Mouse (Mus musculus): ENCODE measurements around the gene Sdc1. TPM values are rescaled to one million over a fixed set of nuclear protein-coding genes. Genes with fewer than 3 reads are reported as not detected.
A peak's percentile ranks its signal among the peaks of the same experiment; 100 is the strongest.

Sdc1 gene
- polyA plus RNA-seq, 1 experiment from 2014 or later = 18.1 TPM

DNA sequence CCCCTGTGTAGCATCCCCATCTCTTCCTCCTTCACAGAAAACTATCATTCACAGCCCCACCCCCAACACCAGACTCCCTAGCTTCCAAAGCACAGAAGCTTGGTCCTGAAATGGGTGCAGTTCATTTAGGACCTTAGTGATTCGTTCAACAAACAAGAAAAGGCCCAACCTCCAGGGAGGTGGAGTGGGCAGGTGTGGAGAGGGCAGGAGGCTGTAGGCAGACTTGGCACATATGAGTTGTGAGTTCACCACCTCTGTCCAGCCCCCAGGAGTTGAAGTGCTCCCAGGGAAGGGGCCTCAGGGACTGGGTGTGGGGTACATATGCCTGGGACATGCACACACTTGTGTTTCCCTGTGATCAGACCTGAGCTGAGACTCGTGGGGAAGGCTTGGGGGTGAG, 39.8 kb downstream of the Sdc1 start:
- WGBS = 78% methylated on average over 2 of the region's 2 CpGs
- no peak for ATAC-seq (ENCODE audit: low FRiP score)
- H3K36me3 ChIP-seq (replicated peaks; ENCODE audit: control insufficient read depth, insufficient read depth) = no peaks in the 10 kb centered on the region

DNA sequence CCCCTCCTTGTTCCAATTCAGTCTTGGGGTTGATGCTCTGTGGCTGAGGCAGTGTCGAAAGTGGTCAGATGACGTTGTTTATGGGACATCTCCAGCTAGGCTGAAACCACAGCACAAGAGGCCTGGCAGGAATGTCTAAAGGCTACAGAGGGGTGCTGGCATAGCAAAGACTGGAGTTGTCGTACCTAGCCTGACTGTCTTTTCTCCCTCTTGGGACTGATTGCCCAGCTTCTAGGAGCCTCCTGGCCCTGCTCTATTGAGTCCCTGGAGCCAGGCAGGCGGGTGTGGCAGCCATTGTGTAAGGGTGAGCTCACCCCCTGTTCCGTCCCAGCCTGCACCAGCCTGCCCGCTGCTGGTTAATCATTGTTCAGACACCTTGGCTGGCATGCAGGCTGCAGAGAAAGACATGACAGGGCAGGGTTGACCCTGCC, 40.3 kb downstream of the Sdc1 start:
- no peak overlapping the region for H3K9ac ChIP-seq
- ATAC-seq (ENCODE audit: low FRiP score) (no peak), DNase-seq (ENCODE audit: low spot score) (no peak)
- no peaks in the 10 kb centered on the region for H3K4me1 ChIP-seq (replicated peaks; ENCODE audit: control insufficient read depth, insufficient read depth, low read length)
- WGBS = 57% methylated on average over 6 of the region's 6 CpGs
- no peaks in the 10 kb centered on the region for H3K9me3 ChIP-seq (ENCODE audit: control insufficient read depth, low read length)
- H3K4me2 ChIP-seq (replicated peaks) = no peak overlapping the region
- H3K27ac ChIP-seq = no peak overlapping the region
- H3K4me3 ChIP-seq (replicated peaks; ENCODE audit: low read length) = no peak overlapping the region
- H3K27me3 ChIP-seq (ENCODE audit: control insufficient read depth, insufficient read depth, low read length) = no peaks in the 10 kb centered on the region
- H3K36me3 ChIP-seq (replicated peaks; ENCODE audit: control insufficient read depth, insufficient read depth) = no peaks in the 10 kb centered on the region

More for the DNA sequence above, 39.8 kb downstream of the Sdc1 start:
- Histone ChIP-seq H3K9me3 (ENCODE audit: control insufficient read depth, low read length) (no peaks in the 10 kb centered on the region), H3K4me2 (replicated peaks) (no peak overlapping the region), H3K27ac (no peak overlapping the region), H3K4me3 (replicated peaks; ENCODE audit: low read length) (no peak overlapping the region), H3K4me1 (replicated peaks; ENCODE audit: control insufficient read depth, insufficient read depth, low read length) (no peaks in the 10 kb centered on the region), H3K9ac (no peak overlapping the region), H3K27me3 (ENCODE audit: control insufficient read depth, insufficient read depth, low read length) (no peaks in the 10 kb centered on the region)
- no peak for DNase-seq (ENCODE audit: low spot score)

DNA sequence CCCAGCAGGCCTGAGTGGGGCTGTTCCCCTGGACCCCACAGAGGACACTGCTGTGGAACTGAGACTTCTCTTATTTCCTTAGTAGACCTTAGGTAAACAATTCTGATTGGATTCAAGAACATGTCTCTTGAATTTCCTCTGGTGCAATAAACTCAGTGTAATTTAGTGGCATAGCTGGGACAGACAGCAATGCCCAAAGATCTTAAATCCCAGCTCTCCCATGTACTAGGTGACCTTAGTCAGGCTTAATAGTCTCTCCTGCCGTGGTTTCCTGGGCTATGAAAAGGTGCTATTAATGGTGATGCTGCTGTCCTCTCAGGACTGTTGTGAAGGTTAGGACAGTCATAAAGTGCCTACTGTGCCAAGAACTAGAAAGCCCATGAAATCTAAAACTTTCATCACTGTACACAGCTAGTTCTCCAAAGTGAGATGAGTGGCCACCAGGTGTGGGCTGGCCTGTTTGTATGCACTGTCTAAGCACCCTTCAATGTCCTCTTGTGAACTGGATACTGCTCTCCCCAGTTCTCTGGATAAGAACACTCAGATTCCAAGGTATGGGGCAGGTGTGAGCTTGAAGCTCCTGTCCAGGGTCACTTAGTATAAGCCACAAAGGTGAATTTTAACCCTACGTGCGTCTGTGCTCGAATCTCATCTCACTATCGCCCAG, 40.9 kb downstream of the Sdc1 start:
- Histone ChIP-seq H3K9ac (no peak overlapping the region), H3K4me2 (replicated peaks) (no peak overlapping the region), H3K27me3 (ENCODE audit: control insufficient read depth, insufficient read depth, low read length) (no peaks in the 10 kb centered on the region), H3K36me3 (replicated peaks; ENCODE audit: control insufficient read depth, insufficient read depth) (no peaks in the 10 kb centered on the region), H3K9me3 (ENCODE audit: control insufficient read depth, low read length) (no peaks in the 10 kb centered on the region), H3K4me3 (replicated peaks; ENCODE audit: low read length) (no peak overlapping the region), H3K4me1 (replicated peaks; ENCODE audit: control insufficient read depth, insufficient read depth, low read length) (no peaks in the 10 kb centered on the region), H3K27ac (no peak overlapping the region)
- 89% methylated on average over 5 of the region's 5 CpGs for WGBS
- no peak for DNase-seq (ENCODE audit: low spot score)
- ATAC-seq (ENCODE audit: low FRiP score) = 0 out of 2 replicates have a peak, but pooled peaks have one; percentile 21

DNA sequence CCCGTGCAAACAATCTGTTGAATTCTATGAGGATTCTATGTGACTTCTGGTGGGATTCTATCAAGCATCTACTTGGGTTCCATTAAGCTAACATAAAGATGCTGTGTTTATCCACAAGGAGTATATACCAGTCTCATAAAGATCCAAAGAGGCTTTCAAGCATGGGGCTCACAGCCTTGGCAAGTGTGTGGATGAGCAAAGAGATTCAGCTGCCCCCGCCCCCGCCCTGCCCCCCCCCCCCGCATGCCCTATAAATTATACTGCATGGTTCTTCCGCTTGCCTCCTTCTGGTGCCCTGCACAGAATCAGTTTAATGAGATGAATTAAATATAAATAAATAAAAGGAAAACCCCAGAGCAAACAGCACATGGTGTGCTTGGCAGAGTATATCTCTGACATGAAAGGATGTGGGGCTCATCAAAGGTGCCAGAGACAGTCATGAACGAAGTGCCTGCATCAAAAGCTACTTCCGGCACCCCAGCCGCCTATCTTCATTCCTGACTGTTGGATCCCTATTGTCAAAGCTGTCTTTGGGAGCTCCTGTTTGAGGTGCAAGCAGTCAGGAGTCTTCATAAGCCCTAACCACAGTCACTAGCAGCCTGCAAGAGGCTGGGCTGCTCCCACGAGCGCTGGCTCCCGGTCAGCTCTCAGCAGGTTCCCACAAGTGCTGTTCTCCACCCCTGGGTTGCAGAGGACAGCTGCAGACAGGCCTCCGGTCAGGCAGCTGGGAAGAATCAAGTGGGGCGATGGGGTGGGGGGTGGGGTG, 46.5 kb downstream of the Sdc1 start:
- H3K4me3 ChIP-seq (replicated peaks; ENCODE audit: low read length) = no peak overlapping the region
- WGBS = 33% methylated on average over 13 of the region's 13 CpGs
- no peaks in the 10 kb centered on the region for H3K9me3 ChIP-seq (ENCODE audit: control insufficient read depth, low read length)
- no peak overlapping the region for H3K27ac ChIP-seq
- ATAC-seq (ENCODE audit: low FRiP score) = no peak
- no peaks in the 10 kb centered on the region for H3K27me3 ChIP-seq (ENCODE audit: control insufficient read depth, insufficient read depth, low read length)
- H3K4me1 ChIP-seq (replicated peaks; ENCODE audit: control insufficient read depth, insufficient read depth, low read length) = no peaks in the 10 kb centered on the region
- no peaks in the 10 kb centered on the region for H3K36me3 ChIP-seq (replicated peaks; ENCODE audit: control insufficient read depth, insufficient read depth)
- DNase-seq (ENCODE audit: low spot score) = no peak
- no peak overlapping the region for H3K9ac ChIP-seq
- H3K4me2 ChIP-seq (replicated peaks) = no peak overlapping the region

DNA sequence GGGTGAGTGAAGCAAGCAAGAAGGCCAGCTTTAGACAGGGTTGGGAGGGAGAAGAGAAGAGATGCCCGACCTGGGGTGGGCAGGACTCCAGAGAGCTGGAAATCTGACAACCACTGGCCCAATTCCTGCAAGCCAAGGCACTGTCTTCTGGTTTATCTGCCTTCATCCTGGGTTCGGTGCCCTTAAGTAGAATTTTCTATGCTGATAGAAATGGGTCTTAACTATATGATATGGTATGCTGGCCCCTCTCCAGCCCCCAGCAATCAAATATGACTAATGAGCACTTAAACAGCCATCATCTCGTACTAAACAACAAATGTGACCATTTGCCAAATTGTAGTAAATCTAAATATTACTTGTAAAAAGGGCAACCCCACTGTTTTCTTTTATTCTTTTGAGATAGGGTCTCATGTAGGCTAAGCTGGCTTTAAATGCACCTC, 47.1 kb downstream of the Sdc1 start:
- 60% methylated on average over 3 of the region's 3 CpGs for WGBS
- no peaks in the 10 kb centered on the region for H3K36me3 ChIP-seq (replicated peaks; ENCODE audit: control insufficient read depth, insufficient read depth)
- ATAC-seq (ENCODE audit: low FRiP score) (0 out of 2 replicates have a peak, but pooled peaks have one; percentile 37), DNase-seq (ENCODE audit: low spot score) (no peak)
- no peak overlapping the region for H3K27ac ChIP-seq
- no peak overlapping the region for H3K4me3 ChIP-seq (replicated peaks; ENCODE audit: low read length)
- no peak overlapping the region for H3K4me2 ChIP-seq (replicated peaks)
- H3K4me1 ChIP-seq (replicated peaks; ENCODE audit: control insufficient read depth, insufficient read depth, low read length) = no peaks in the 10 kb centered on the region
- no peaks in the 10 kb centered on the region for H3K27me3 ChIP-seq (ENCODE audit: control insufficient read depth, insufficient read depth, low read length)
- no peaks in the 10 kb centered on the region for H3K9me3 ChIP-seq (ENCODE audit: control insufficient read depth, low read length)
- H3K9ac ChIP-seq = no peak overlapping the region

DNA sequence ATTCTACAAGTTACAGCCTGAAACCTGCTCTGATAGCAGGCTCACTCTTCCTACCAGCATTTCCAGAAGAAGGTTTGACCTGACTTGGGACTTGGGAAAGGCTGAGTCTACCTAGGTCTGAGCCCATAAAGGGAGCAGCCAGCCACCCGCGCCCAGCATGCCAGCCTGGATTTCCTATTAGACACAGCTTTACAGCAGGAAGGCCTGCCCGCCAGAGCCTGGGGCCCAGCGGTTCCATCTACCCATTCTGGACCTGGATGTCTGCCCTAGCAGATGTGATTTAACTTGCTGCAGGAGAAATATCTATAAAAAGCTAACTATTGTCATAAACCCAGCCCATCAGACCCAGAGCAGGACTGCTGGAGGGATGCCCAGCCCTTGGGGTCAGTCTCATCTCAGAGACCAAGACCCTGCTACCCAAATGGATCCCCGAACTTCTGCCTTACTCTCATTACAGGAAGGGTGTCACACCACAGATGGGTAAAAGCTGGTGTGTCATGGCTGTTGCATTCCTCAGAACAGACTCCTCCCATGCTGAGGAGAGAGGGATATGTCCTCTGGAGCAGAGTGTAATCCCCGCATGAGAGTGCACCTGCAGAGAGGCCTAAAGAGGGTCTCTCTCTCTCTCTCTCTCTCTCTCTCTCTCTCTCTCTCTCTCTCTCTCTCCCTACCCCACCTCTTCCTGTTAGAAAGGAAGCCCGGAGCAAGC, 54.0 kb downstream of the Sdc1 start:
- no peak overlapping the region for H3K27ac ChIP-seq
- no peak overlapping the region for H3K4me3 ChIP-seq (replicated peaks; ENCODE audit: low read length)
- H3K9me3 ChIP-seq (ENCODE audit: control insufficient read depth, low read length) = no peaks in the 10 kb centered on the region
- no peaks in the 10 kb centered on the region for H3K4me1 ChIP-seq (replicated peaks; ENCODE audit: control insufficient read depth, insufficient read depth, low read length)
- WGBS = 82% methylated on average over 7 of the region's 7 CpGs
- ATAC-seq (ENCODE audit: low FRiP score) = no peak
- H3K36me3 ChIP-seq (replicated peaks; ENCODE audit: control insufficient read depth, insufficient read depth) = no peaks in the 10 kb centered on the region
- no peak overlapping the region for H3K4me2 ChIP-seq (replicated peaks)
- H3K27me3 ChIP-seq (ENCODE audit: control insufficient read depth, insufficient read depth, low read length) = no peaks in the 10 kb centered on the region
- H3K9ac ChIP-seq = no peak overlapping the region
- DNase-seq (ENCODE audit: low spot score) = no peak

DNA sequence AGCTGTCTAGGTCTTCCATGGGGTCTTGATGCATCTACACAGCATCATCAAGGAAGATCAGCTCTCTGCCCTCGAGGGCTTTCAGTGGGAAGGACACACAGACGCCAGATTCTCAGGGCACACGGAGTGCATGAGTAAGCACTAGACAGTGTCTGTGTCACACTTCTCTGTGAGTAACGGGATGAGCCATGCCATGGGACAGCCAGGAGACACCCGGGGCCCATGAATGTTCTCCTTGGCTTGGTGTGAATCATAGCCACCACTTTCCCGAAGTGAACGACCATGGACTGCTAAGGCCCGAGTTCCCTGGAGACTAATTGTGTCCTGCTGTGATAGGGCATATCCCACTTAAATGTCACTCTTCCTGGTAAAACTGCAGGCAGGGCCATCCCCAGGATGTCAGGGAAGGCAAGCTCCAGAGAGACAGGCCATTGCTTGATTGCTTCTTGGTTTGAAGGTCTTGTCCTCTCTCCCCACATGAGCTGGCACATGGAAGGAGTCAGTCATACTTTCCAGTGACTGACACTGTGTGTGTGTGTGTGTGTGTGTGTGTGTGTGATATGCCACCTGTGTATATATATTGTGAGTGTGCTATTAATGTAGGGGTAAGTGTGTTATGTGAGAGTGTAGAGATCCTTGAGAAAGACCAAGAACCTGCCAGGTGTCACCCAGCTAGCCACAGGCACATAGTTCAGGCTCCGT, 56.0 kb downstream of the Sdc1 start:
- no peak for DNase-seq (ENCODE audit: low spot score)
- H3K4me1 ChIP-seq (replicated peaks; ENCODE audit: control insufficient read depth, insufficient read depth, low read length) = no peaks in the 10 kb centered on the region
- 92% methylated on average over 9 of the region's 9 CpGs for WGBS
- no peak overlapping the region for H3K4me2 ChIP-seq (replicated peaks)
- H3K36me3 ChIP-seq (replicated peaks; ENCODE audit: control insufficient read depth, insufficient read depth) = no peaks in the 10 kb centered on the region
- no peaks in the 10 kb centered on the region for H3K9me3 ChIP-seq (ENCODE audit: control insufficient read depth, low read length)
- no peak overlapping the region for H3K9ac ChIP-seq
- H3K27me3 ChIP-seq (ENCODE audit: control insufficient read depth, insufficient read depth, low read length) = no peaks in the 10 kb centered on the region
- H3K4me3 ChIP-seq (replicated peaks; ENCODE audit: low read length) = no peak overlapping the region
- H3K27ac ChIP-seq = no peak overlapping the region
- no peak for ATAC-seq (ENCODE audit: low FRiP score)

DNA sequence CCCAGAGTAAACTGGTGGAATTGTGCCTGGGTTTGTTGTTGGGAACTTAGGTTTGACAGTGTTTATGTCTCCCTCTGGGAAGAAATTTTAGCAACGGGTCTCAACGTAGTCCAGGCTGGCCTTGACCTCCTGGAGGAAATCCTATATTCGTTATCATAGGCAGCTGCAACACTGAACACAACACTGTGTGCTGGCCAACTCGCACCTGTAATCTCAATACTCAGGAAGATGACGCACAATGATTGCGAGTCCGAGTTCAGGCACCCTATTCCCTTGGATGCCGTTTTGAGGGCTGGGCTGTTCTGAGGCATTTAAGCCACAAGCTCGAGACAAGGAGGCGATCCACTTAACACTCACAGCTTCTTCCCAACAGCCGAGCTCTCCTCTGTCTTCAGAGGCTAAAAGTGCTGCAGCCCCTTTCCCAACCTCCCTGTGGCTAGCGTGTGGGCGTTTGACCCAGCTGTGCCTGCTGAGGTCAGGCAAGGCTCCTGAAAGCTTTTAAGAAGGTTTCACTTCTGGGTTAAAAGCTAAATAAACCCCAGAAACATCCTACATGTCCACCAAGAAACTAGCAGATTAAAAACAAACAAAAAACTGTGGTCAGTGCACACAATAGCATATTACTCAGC, 58.0 kb downstream of the Sdc1 start:
- H3K27me3 ChIP-seq (ENCODE audit: control insufficient read depth, insufficient read depth, low read length) = no peaks in the 10 kb centered on the region
- H3K9me3 ChIP-seq (ENCODE audit: control insufficient read depth, low read length) = no peaks in the 10 kb centered on the region
- no peak overlapping the region for H3K27ac ChIP-seq
- DNase-seq (ENCODE audit: low spot score) = no peak
- H3K36me3 ChIP-seq (replicated peaks; ENCODE audit: control insufficient read depth, insufficient read depth) = no peaks in the 10 kb centered on the region
- no peaks in the 10 kb centered on the region for H3K4me1 ChIP-seq (replicated peaks; ENCODE audit: control insufficient read depth, insufficient read depth, low read length)
- no peak overlapping the region for H3K4me2 ChIP-seq (replicated peaks)
- H3K9ac ChIP-seq = no peak overlapping the region
- no peak overlapping the region for H3K4me3 ChIP-seq (replicated peaks; ENCODE audit: low read length)
- WGBS = 76% methylated on average over 13 of the region's 13 CpGs
- ATAC-seq (ENCODE audit: low FRiP score) = no peak

All from hindbrain, embryonic 14.5 days (tissue).